Mouse (Mus musculus): ENCODE results near the gene Ikzf1. TPM values are rescaled to one million over a fixed set of nuclear protein-coding genes. Genes with fewer than 3 reads are reported as not detected.

Ikzf1 gene
- 121 TPM for polyA plus RNA-seq (2017; shearing (Covaris generic))

DNA sequence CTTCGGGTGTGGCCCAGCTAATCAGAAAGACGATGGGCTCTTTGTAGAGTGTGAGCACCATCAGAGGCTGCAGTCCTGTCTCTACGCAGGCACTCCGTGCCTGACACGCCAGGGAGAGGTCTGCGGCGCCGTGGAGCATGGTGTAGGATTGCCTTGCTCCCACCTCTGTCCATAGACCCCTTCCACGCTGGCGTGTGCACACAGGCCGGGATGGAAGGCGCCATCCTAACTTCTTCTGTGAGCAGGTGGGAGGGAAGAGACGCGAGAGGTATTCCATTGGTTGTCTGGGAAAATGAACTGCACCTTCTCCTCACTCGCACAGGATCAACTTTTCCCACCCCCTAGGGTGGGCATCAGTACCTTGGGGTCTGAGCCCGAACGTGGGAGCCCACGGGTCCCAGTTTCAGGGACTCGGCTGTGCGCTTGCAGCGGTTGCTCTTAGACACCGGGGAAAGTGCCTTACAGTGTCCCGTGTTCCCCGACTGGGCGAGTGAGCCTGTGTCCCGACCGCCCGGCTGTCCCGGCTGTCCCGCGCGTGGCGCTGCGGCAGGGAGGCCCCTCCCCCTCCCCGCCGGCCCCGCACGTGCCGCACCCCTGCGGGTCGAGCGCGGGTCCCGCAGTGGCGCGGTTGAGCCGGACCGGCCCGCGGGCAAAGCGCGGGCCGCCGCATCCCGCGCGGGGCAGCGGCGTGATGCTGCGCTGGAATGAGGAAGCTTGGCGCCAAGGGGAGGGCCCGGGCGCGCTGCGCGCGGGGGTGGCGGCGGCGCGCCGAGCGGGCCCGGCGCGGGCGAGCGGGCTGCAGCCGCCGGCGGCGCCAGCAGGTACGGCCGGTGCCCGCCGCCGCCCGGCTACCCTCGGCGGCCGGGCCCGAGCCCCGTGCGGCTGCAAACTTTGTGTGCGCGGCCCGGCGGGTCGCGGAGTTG, at the start of gene Ikzf1:
Ikzf1 (plus strand) TSS at position 74 of the 923 bp plus-strand sequence.

DNA sequence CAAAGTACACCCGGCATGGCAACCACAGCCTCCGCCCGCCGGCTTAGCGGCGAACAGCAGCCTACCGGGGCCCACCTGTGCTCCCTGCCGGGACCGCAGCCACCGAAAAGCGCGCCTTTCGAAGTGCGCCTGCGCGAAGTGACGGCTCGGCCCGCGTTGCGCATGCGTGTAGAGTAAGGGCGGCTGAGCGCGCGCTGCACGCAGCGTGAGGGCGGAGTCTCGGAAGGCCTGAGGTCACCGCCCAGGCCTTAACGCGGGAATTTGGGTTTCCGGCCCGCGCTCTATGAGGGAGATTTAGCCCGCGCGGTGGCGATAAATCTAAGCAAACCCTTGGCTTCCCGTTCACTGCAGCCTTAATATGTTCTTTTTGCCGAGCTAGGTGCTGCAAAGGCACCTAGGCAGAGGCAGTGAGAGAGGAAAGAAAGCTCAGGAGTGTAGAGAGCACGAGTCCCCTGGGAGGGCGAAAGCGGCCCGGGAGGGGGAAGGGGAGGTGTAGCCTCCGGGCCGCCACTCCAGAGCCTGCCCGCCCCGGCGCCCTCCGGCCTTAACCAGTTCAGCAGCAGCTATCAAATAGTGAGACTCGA, 124.1 kb downstream of the Ikzf1 start, which contains the start of gene Fignl1:
Fignl1 (minus strand) TSS at position 143 of the 584 bp plus-strand sequence.

Other genes with a start within 250 kb of the Ikzf1 start
- 1.0 TPM for gene Spata48, start 222.9 kb upstream of the Ikzf1 start, polyA plus RNA-seq (2017; shearing (Covaris generic))
- gene Zpbp, start 222.6 kb upstream of the Ikzf1 start, polyA plus RNA-seq (2017; shearing (Covaris generic)), result 2.6 TPM
- not detected for gene 4930512M02Rik, start 57.2 kb upstream of the Ikzf1 start, polyA plus RNA-seq (2017; shearing (Covaris generic))
- 5.7 TPM for gene Fignl1, start 124.0 kb downstream of the Ikzf1 start, polyA plus RNA-seq (2017; shearing (Covaris generic))
- gene Ddc, start 213.1 kb downstream of the Ikzf1 start, polyA plus RNA-seq (2017; shearing (Covaris generic)), result 4.5 TPM